Mouse (Mus musculus) heart, adult 8-10 months (tissue): ENCODE results near the gene Hmgxb4. TPM values are rescaled to one million over a fixed set of nuclear protein-coding genes. Genes with fewer than 3 reads are reported as not detected.
A peak's percentile ranks its signal among the peaks of the same experiment; 100 is the strongest.

ENCODE experiments used
- DNase-seq: peaks from one replicate; pipeline ENCODE4 v3.0.0; 2022; ENCODE audit warnings: low spot score
- total RNA-seq, 4 experiments: library from RNA; stranded (reverse); gene quantifications; 2 replicates each; pipeline ENCODE4 v1.2.4; 2022

The Hmgxb4 gene
- total RNA-seq, 4 experiments from 2014 or later, result 12.7 to 16.8 (median 13.5) TPM

- DNase-seq, result peak; percentile 87
These were observed 78.6 kb downstream of the Hmgxb4 start for GRCm38 (mm10) chr8:75071627-75072346.

DNA sequence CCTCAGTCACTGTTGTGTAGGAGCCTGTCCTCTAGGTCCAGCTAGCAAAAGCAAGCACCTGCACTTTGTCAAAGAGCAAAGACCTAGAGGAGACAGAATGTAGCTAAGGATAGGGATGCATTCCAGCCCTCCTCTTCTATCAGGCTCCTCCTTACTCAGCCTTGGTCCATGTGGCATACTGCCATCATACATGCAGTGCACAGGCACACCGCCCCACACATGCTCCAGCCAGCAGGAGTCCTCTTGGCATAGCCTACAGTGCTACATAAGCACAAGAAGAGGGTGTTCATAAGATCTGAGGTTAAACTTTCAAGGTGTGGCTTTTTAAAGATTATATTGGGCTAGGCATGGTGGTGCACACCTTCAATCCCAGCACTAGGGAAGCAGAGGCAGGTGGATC is 81.7 kb downstream of the Hmgxb4 start:
- no peak for DNase-seq

- DNase-seq, result no peak
These were observed 85.1 kb downstream of the Hmgxb4 start for GRCm38 (mm10) chr8:75078215-75078614.

DNA sequence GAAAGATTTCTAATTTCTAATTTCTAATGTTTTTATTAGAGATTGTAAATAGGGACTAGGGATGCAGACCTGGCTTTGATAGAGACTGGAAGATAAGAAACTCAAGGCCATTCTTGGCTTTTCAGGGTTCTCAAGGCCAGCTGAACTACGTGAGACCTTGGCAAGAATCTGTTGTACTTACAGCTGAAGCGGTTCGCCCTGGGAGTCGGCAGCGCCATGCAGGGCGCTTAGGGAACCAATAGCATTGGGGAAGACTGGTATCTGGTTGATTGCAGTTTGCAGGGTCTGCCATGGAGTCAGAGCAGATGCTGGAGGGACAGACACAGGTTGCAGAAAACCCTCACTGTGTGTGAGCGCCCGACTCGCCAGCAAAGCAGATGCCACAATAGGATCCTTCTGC is 85.7 kb downstream of the Hmgxb4 start:
- no peak for DNase-seq

Other genes with a start within 250 kb of the Hmgxb4 start
- gene Isx, start 120.2 kb upstream of the Hmgxb4 start, total RNA-seq, result not detected
- 10 to 100 TPM; 57.4 to 72.0 (median 64.0) TPM for gene Tom1, start 40.3 kb downstream of the Hmgxb4 start, total RNA-seq
- 10 to 100 TPM in 1 of 4 experiments, 1 to 10 TPM in 3; 7.7 to 10.2 (median 9.1) TPM for gene Hmox1, start 100.3 kb downstream of the Hmgxb4 start, total RNA-seq
- 1 to 10 TPM; 3.6 to 4.1 (median 4.0) TPM for gene Mcm5, start 116.2 kb downstream of the Hmgxb4 start, total RNA-seq
- 10 to 100 TPM in 1 of 4 experiments, 1 to 10 TPM in 3; 4.2 to 11.3 (median 6.2) TPM for gene Rasd2, start 220.6 kb downstream of the Hmgxb4 start, total RNA-seq